Comparison of ENCODE assay signal across 7 mouse cellular contexts in genomic region chr8:84823653-84824052, GRCm38 (mm10). TPM values are rescaled to one million over a fixed set of nuclear protein-coding genes. Genes with fewer than 3 reads are reported as not detected.
DNase-seq lines count a peak whose midpoint lies in the region; ATAC-seq and TF ChIP-seq lines count a peak whose summit lies in the region.

No protein-coding gene starts in this region.

- no peak overlapping the region for H3K27ac ChIP-seq in kidney, embryonic 16.5 days (ENCODE audit: low read length)

- peak; percentile 85; the same call in 1 of the 2 replicates for ATAC-seq in kidney, embryonic 16.5 days (ENCODE audit: low FRiP score, low TSS enrichment)

- H3K4me2 ChIP-seq in kidney, embryonic 16.5 days (replicated peaks; ENCODE audit: low read depth, low read length), result peak overlapping the region; percentile 43

- H3K9ac ChIP-seq in kidney, embryonic 16.5 days (replicated peaks; ENCODE audit: low read length), result peak overlapping the region; percentile 11; the same call in 1 of the 2 replicates

- H3K27me3 ChIP-seq in E14TG2a.4 (ENCODE audit: insufficient read depth, low read length), result no peaks in the 10 kb centered on the region
- H3K27me3 ChIP-seq in kidney, embryonic 16.5 days (ENCODE audit: insufficient read depth, low read length), result no peaks in the 10 kb centered on the region

- TF ChIP-seq CTCF in E14TG2a.4 (conservative IDR thresholded peaks at IDR 0.05; ENCODE audit: low read length), result peak; percentile 59

- peaks cover 43% of the 10 kb centered on the region for H3K4me1 ChIP-seq in E14TG2a.4 (replicated peaks; ENCODE audit: low read depth, low read length)
- H3K4me1 ChIP-seq in kidney, embryonic 16.5 days (ENCODE audit: insufficient read depth, low read length), result no peaks in the 10 kb centered on the region

- no peaks in the 10 kb centered on the region for H3K9me3 ChIP-seq in E14TG2a.4 (ENCODE audit: low read length)
- H3K9me3 ChIP-seq in kidney, embryonic 16.5 days (ENCODE audit: low read length), result no peaks in the 10 kb centered on the region

- peaks cover 2% of the 10 kb centered on the region; the same call in 1 of the 2 replicates for H3K36me3 ChIP-seq in E14TG2a.4 (ENCODE audit: insufficient read depth, low read length)
- no peaks in the 10 kb centered on the region for H3K36me3 ChIP-seq in kidney, embryonic 16.5 days (ENCODE audit: insufficient read depth, low read length)

- no peak overlapping the region for H3K4me3 ChIP-seq in E14TG2a.4 (replicated peaks; ENCODE audit: low read length)
- H3K4me3 ChIP-seq in kidney, embryonic 16.5 days (ENCODE audit: low read length), result no peak overlapping the region

- peak; percentile 84 for DNase-seq in 416B (ENCODE audit: low read depth)
- peak; percentile 84 to 87 for DNase-seq in cerebellum, postnatal 10 days
- DNase-seq in gastrocnemius, postnatal 25 days, result peak; percentile 53
- peak; percentile 70 for DNase-seq in lung, postnatal 10 days
- peak; percentile 59 for DNase-seq in retina, postnatal 7 days (ENCODE audit: low read depth, low spot score)

- WGBS in kidney, embryonic 16.5 days, result 0% methylated on average over 18 of the region's 18 CpGs

RNA-seq across cellular contexts. Expression of gene Dand5, which starts 1.0 kb away (rescaled TPM):
- total RNA-seq in gastrocnemius, postnatal 25 days (2021), result 1 to 10 TPM; 9.5 to 9.6 TPM
- 6.6 and 9.0 TPM in 2 replicates for polyA plus RNA-seq in kidney, embryonic 16.5 days (2015; fragmentation: Nextera tagmentation; extraction: Ambion mirVana)

RNA-seq across cellular contexts. Expression of gene Gadd45gip1, which starts 7.7 kb away (rescaled TPM):
- total RNA-seq in gastrocnemius, postnatal 25 days (2021), result 10 to 100 TPM; 20.5 to 22.6 TPM
- 49.7 and 51.6 TPM in 2 replicates for polyA plus RNA-seq in kidney, embryonic 16.5 days (2015; fragmentation: Nextera tagmentation; extraction: Ambion mirVana)

RNA-seq across cellular contexts. Expression of gene Rad23a, which starts 16.8 kb away (rescaled TPM):
- total RNA-seq in gastrocnemius, postnatal 25 days (2021), result 100 to 1,000 TPM; 134 TPM
- polyA plus RNA-seq in kidney, embryonic 16.5 days (2015; fragmentation: Nextera tagmentation; extraction: Ambion mirVana), result 109 and 114 TPM in 2 replicates

RNA-seq across cellular contexts. Expression of gene Calr, which starts 23.1 kb away (rescaled TPM):
- total RNA-seq in gastrocnemius, postnatal 25 days (2021), result 100 to 1,000 TPM; 178 to 214 TPM
- 1,143 and 1,180 TPM in 2 replicates for polyA plus RNA-seq in kidney, embryonic 16.5 days (2015; fragmentation: Nextera tagmentation; extraction: Ambion mirVana)

RNA-seq across cellular contexts. Expression of gene Nfix, which starts 23.5 kb away (rescaled TPM):
- 100 to 1,000 TPM; 447 to 529 TPM for total RNA-seq in gastrocnemius, postnatal 25 days (2021)
- polyA plus RNA-seq in kidney, embryonic 16.5 days (2015; fragmentation: Nextera tagmentation; extraction: Ambion mirVana), result 14.8 and 15.9 TPM in 2 replicates
